Mouse (Mus musculus) C2C12 (cell line): ENCODE measurements around the gene Gja6. TPM values are rescaled to one million over a fixed set of nuclear protein-coding genes. Genes with fewer than 3 reads are reported as not detected.

Experiments used
- H3K27me3 ChIP-seq: one replicate; pipeline ENCODE4 v1.6.1; 2011; ENCODE audit not compliant: control insufficient read depth, insufficient read depth, insufficient read length
- H3K36me3 ChIP-seq: one replicate; pipeline ENCODE4 v1.6.1; 2011; ENCODE audit not compliant: control insufficient read depth, insufficient read depth
- H3K4me3 ChIP-seq: one replicate; pipeline ENCODE4 v1.5.1; 2011; ENCODE audit warnings: mild to moderate bottlenecking, control low read depth; ENCODE audit not compliant: poor library complexity, insufficient read depth, severe bottlenecking
- H3K79me2 ChIP-seq: one replicate; pipeline ENCODE4 v1.6.1; 2011; ENCODE audit not compliant: control insufficient read depth, insufficient read depth
- H3K79me3 ChIP-seq: one replicate; pipeline ENCODE4 v1.6.1; 2011; ENCODE audit warnings: low read depth, control low read depth
- H3ac ChIP-seq: one replicate; pipeline ENCODE3; 2011; ENCODE audit warnings: low read depth; ENCODE audit not compliant: control insufficient read depth, insufficient read length
- CEBPB ChIP-seq: IDR thresholded peaks from one replicate; pipeline ENCODE4 v1.6.1; 2011; ENCODE audit warnings: low read depth, mild to moderate bottlenecking, control low read depth, moderate library complexity
- CTCF ChIP-seq: IDR thresholded peaks from one replicate; pipeline ENCODE4 v1.5.1; 2011; ENCODE audit not compliant: control insufficient read depth, insufficient read depth, insufficient read length
- FOSL1 ChIP-seq: IDR thresholded peaks from one replicate; pipeline ENCODE4 v1.8.0; 2011; ENCODE audit warnings: mild to moderate bottlenecking, low read length; ENCODE audit not compliant: poor library complexity, insufficient read depth, severe bottlenecking
- MAX ChIP-seq: IDR thresholded peaks from one replicate; pipeline ENCODE4 v1.6.1; 2011; ENCODE audit warnings: mild to moderate bottlenecking, control low read depth
- MYOD1 ChIP-seq: IDR thresholded peaks from one replicate; pipeline ENCODE4 v1.6.1; 2011; ENCODE audit warnings: low read depth; ENCODE audit not compliant: control insufficient read depth, insufficient read length
- MYOG ChIP-seq: IDR thresholded peaks from one replicate; pipeline ENCODE4 v1.6.1; 2011; ENCODE audit not compliant: control insufficient read depth, insufficient read length; ENCODE audit errors: extremely low read depth
- USF1 ChIP-seq: IDR thresholded peaks from one replicate; pipeline ENCODE4 v1.6.1; 2011; ENCODE audit warnings: low read depth, mild to moderate bottlenecking, control low read depth, moderate library complexity
- polyA plus RNA-seq: library from polyadenylated mRNA; unstranded; fragments of >200 nt; fragmentation: generic; extraction: Trizol; gene quantifications from one replicate; pipeline ENCODE4 v1.2.1, GENCODE M21; 2012; ENCODE audit warnings: missing spikeins

Gja6 gene
- polyA plus RNA-seq, 1 experiment, result 0.01 TPM

DNA sequence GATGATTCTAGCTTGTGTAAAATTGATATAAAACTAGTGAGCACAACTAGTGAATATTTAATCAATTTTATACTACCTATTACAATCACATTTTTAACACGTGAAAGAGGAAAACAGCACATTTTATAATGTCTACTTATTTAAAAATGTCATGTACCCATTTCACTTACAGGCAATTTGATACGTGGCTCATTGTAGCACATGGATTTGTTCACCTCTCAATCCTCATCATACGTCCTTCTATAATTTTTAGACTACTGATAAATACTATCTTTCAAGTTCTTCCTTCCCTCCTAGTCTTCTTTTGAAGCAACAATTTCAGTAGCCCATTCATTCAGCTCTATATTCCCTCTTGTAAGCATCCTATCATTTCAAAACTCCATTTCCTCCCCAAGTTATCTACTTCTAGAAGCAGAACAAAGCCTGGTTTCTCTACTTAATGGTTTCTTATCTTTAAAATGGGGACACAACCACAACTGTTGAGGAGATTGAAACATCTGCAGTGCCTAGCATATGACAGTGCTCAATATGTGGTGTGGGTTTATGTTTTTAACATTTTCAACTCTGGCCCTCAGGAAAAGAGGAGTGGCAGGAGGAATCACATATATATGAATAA lies 12.3 kb upstream of the Gja6 start:
- Histone ChIP-seq H3K4me3 (no peak overlapping the region), H3K36me3 (no peaks in the 10 kb centered on the region), H3K79me3 (no peaks in the 10 kb centered on the region), H3K79me2 (no peaks in the 10 kb centered on the region), H3K27me3 (no peaks in the 10 kb centered on the region), H3ac (no peak overlapping the region)
- TF ChIP-seq USF1, result no peak

DNA sequence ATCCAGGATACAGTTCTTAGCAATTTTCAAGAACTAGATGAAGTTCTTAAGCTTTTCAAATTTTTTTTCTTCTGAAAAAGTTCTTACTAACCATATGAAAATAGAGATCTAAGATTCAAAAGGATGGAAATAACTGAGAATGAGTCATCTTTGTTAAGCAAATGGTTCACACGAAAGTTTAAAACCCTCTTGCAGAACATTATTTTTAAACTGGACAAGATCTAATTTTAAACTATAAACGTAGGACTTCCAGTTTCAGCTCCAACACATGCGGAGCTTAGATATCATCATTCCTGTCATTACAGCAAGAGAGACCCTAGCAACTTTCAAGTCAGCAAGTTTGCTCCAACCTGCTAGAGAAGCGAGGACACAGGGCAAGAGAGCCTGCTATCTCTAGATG lies 375 bp downstream of the Gja6 start:
- no peaks in the 10 kb centered on the region for H3K27me3 ChIP-seq
- no peak overlapping the region for H3K4me3 ChIP-seq
- no peaks in the 10 kb centered on the region for H3K79me2 ChIP-seq
- H3K79me3 ChIP-seq, result no peaks in the 10 kb centered on the region
- TF ChIP-seq MYOG (no peak), FOSL1 (no peak), CEBPB (no peak), MYOD1 (no peak), USF1 (no peak)
- no peaks in the 10 kb centered on the region for H3K36me3 ChIP-seq
- H3ac ChIP-seq, result no peak overlapping the region

DNA sequence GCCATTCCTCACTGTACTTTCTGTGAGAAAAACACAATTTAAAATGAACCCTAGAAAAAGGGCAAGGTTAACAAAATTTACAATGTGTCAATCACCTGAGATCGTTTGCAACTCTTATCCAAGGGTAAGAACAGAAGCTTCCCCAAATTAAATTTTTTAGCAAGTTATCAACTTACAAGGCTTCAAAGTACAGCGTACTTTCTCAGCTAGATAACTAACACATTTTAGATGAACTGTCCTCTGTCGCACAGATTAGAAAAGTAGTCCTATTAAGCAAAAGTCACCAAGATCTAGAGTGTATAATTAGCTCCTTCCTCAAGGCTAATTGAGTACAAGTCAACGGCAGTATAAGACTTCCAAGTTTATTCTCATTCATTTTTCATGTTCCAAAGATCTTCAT lies 939 bp downstream of the Gja6 start:
- Histone ChIP-seq H3K27me3 (no peaks in the 10 kb centered on the region), H3K79me2 (no peaks in the 10 kb centered on the region), H3K36me3 (no peaks in the 10 kb centered on the region), H3K79me3 (no peaks in the 10 kb centered on the region), H3ac (no peak overlapping the region), H3K4me3 (no peak overlapping the region)
- TF ChIP-seq MYOG (no peak), CTCF (no peak), USF1 (no peak), MYOD1 (no peak), CEBPB (no peak), MAX (no peak), FOSL1 (no peak)

DNA sequence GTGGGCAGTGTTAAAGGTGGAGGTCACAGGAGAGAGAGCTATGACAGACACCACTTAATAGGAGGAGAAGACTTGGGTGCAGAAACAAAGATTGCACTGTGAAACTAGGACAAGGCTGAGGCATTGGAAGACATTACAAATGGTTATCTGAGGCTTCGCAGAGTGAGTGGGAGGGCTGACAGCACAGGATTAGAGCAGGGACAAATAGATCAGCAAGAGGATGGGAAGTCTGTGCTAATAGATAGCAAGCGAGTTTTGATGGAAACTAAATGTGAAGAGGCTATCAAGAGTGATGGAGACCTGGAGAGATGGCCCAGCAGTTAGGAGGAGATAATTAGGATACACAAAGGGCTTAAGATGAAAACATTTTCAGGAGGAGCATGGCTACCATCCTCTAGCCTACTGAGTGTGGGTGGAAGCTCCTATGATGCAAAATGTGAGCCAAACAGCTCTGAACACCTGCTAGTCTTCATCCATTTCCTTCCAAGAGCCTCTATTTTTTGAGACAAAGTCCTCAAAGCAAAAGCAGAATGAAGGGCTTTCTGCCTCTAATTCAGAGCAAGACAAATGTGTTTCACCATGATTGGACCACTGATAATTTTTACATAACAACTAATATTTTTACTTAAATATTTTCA lies 1.7 kb downstream of the Gja6 start:
- TF ChIP-seq CTCF (no peak), USF1 (no peak), CEBPB (no peak), MYOG (no peak), MYOD1 (no peak), MAX (no peak), FOSL1 (no peak)
- no peaks in the 10 kb centered on the region for H3K36me3 ChIP-seq
- no peaks in the 10 kb centered on the region for H3K27me3 ChIP-seq
- H3K79me2 ChIP-seq, result no peaks in the 10 kb centered on the region
- no peaks in the 10 kb centered on the region for H3K79me3 ChIP-seq
- H3K4me3 ChIP-seq, result no peak overlapping the region
- no peak overlapping the region for H3ac ChIP-seq

DNA sequence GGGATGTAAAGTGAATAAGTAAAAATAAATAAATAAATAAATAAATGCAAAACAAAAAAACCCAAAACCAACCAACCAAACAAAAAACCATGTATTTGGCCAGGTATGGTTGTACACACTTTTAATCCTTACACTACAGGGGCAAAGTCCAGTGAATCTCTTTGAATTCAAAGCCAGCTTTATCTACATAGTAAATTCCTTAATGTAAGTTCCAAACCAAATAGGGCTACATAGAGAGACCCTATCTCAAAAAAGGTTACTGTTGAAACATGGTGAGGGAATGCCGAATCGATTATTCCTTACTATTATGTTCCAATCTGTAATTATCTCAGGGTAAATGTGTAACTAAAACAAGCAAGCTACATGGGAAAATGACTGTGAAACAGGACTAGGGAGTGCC lies 5.7 kb downstream of the Gja6 start:
- Histone ChIP-seq H3K4me3 (no peak overlapping the region), H3ac (no peak overlapping the region), H3K27me3 (no peaks in the 10 kb centered on the region), H3K79me3 (no peaks in the 10 kb centered on the region), H3K79me2 (no peaks in the 10 kb centered on the region), H3K36me3 (no peaks in the 10 kb centered on the region)
- TF ChIP-seq CTCF (no peak), FOSL1 (no peak), MYOG (no peak), MYOD1 (no peak), USF1 (no peak), MAX (no peak), CEBPB (no peak)

DNA sequence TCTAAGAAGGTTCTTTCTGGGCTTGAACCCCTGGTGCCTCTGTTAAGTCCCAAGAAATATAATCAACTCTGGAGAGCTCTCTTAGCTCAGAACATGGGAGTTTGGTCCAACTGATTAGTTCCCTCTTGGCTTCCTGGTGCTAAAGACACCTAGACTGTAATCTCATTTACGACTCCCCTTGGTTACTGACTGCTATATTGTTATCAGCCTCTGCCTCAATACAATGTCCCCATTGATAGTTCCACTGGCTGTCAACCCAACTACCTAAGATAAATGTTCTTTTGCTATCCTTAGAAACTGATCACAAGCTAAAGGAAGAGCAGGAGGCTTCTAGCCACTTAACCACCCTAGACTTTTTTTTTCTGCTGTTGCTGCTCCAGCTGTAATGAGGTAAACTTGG lies 14.8 kb downstream of the Gja6 start:
- Histone ChIP-seq H3K4me3 (no peak overlapping the region), H3ac (no peak overlapping the region), H3K79me3 (no peaks in the 10 kb centered on the region), H3K27me3 (no peaks in the 10 kb centered on the region), H3K36me3 (no peaks in the 10 kb centered on the region), H3K79me2 (no peaks in the 10 kb centered on the region)
- TF ChIP-seq MAX, result no peak
- no peak for TF ChIP-seq CEBPB
- TF ChIP-seq MYOG, result no peak
